Comparison of ENCODE assay signal across 25 mouse cellular contexts in the genomic region with DNA sequence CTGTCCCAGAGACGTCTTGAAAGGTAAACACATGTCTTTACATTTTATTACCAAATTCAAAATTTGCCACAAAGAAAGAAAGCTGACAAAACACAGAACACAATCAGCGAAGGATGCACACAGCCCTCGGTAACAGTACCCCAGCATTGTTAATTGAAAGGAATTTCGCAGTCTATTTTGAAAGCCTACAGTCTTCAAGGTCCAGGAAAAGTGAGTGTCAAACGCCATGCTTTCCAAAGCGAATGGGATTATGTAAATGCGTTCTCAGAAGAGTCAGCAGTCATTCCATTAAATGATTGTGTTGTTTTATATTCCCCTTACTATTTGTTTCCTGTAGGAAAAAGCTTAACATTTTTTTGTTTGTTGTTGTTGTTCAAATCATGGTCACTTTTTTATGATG.
A peak's percentile ranks its signal among the peaks of the same experiment; 100 is the strongest.
DNase-seq lines count a peak whose midpoint lies in the region; ATAC-seq and TF ChIP-seq lines count a peak whose summit lies in the region.
"Had no signal": no experiment of that assay in that cellular context is flagged by ENCODE, and none has a peak within 500 bp of the region (broad histone marks: within the 10 kb centered on the region; RNA-seq: fewer than 3 reads in every experiment).

No protein-coding gene starts in this region.

- no peak overlapping the region for H3K4me2 ChIP-seq in midbrain, embryonic 12.5 days (replicated peaks)
- H3K4me2 ChIP-seq in midbrain, embryonic 11.5 days, result no peak overlapping the region
- peak overlapping the region; percentile 14; the same call in 1 of the 2 replicates for H3K4me2 ChIP-seq in midbrain, embryonic 14.5 days (ENCODE audit: low read length)
- no peak overlapping the region for H3K4me2 ChIP-seq in midbrain, embryonic 16.5 days (ENCODE audit: low read length)
- H3K4me2 ChIP-seq: embryonic facial prominence, embryonic 13.5 days; embryonic facial prominence, embryonic 15.5 days; forebrain, embryonic 12.5 days had no signal

- H3K4me1 ChIP-seq in midbrain, embryonic 12.5 days, result peaks cover 5% of the 10 kb centered on the region; the same call in 1 of the 2 replicates
- H3K4me1 ChIP-seq in midbrain, embryonic 11.5 days (ENCODE audit: control insufficient read depth, insufficient read depth, low read length), result no peaks in the 10 kb centered on the region
- H3K4me1 ChIP-seq in midbrain, embryonic 14.5 days (ENCODE audit: control insufficient read depth, insufficient read depth, low read length), result 0 out of 2 replicates have a peak, but pooled peaks cover 4% of the 10 kb centered on the region
- peaks cover 9% of the 10 kb centered on the region for H3K4me1 ChIP-seq in midbrain, embryonic 10.5 days
- H3K4me1 ChIP-seq in midbrain, embryonic 16.5 days (ENCODE audit: control insufficient read depth, insufficient read depth, low read length), result no peaks in the 10 kb centered on the region
- H3K4me1 ChIP-seq: embryonic facial prominence, embryonic 13.5 days; embryonic facial prominence, embryonic 15.5 days; forebrain, embryonic 10.5 days had no signal

- no peaks in the 10 kb centered on the region for H3K36me3 ChIP-seq in midbrain, embryonic 12.5 days
- no peaks in the 10 kb centered on the region for H3K36me3 ChIP-seq in midbrain, embryonic 11.5 days (ENCODE audit: control insufficient read depth, insufficient read depth, low read length)
- H3K36me3 ChIP-seq in midbrain, embryonic 14.5 days (ENCODE audit: control insufficient read depth, insufficient read depth, low read length), result no peaks in the 10 kb centered on the region
- no peaks in the 10 kb centered on the region for H3K36me3 ChIP-seq in midbrain, embryonic 10.5 days
- H3K36me3 ChIP-seq in midbrain, embryonic 16.5 days (ENCODE audit: control insufficient read depth, insufficient read depth, low read length), result no peaks in the 10 kb centered on the region
- H3K36me3 ChIP-seq: embryonic facial prominence, embryonic 13.5 days; embryonic facial prominence, embryonic 15.5 days; forebrain, embryonic 10.5 days; forebrain, embryonic 12.5 days had no signal

- no peak for TF ChIP-seq CTCF in brain, embryonic 14.5 days (IDR thresholded peaks at IDR 0.05; ENCODE audit: borderline replicate concordance, extremely low read depth, insufficient read depth, insufficient read length)

- H3K27ac ChIP-seq in midbrain, embryonic 12.5 days (replicated peaks), result no peak overlapping the region
- H3K27ac ChIP-seq in midbrain, embryonic 11.5 days (ENCODE audit: low read depth, low read length), result no peak overlapping the region
- no peak overlapping the region for H3K27ac ChIP-seq in midbrain, embryonic 14.5 days (replicated peaks; ENCODE audit: low read depth, low read length)
- H3K27ac ChIP-seq in midbrain, embryonic 10.5 days (replicated peaks), result no peak overlapping the region
- no peak overlapping the region for H3K27ac ChIP-seq in midbrain, embryonic 16.5 days (ENCODE audit: low read length)
- H3K27ac ChIP-seq: embryonic facial prominence, embryonic 13.5 days; embryonic facial prominence, embryonic 15.5 days; forebrain, embryonic 10.5 days; forebrain, embryonic 12.5 days had no signal

- 10% methylated on average over 7 of the region's 7 CpGs for WGBS in midbrain, embryonic 12.5 days
- WGBS in midbrain, embryonic 11.5 days, result 14% methylated on average over 7 of the region's 7 CpGs
- WGBS in midbrain, embryonic 14.5 days, result 7% methylated on average over 7 of the region's 7 CpGs
- WGBS in midbrain, embryonic 10.5 days, result 16% methylated on average over 7 of the region's 7 CpGs
- WGBS in midbrain, embryonic 16.5 days, result 9% methylated on average over 7 of the region's 7 CpGs

- no peak for TF ChIP-seq POLR2A in brain, embryonic 14.5 days (IDR thresholded peaks at IDR 0.05; ENCODE audit: borderline replicate concordance, extremely low read depth, insufficient read depth, insufficient read length, poor library complexity, severe bottlenecking)

- no peak overlapping the region for H3K9ac ChIP-seq in midbrain, embryonic 12.5 days (replicated peaks)
- H3K9ac ChIP-seq in midbrain, embryonic 11.5 days (ENCODE audit: low read length), result no peak overlapping the region
- H3K9ac ChIP-seq in midbrain, embryonic 14.5 days (replicated peaks; ENCODE audit: low read length), result no peak overlapping the region
- H3K9ac ChIP-seq in midbrain, embryonic 16.5 days (ENCODE audit: low read depth, low read length), result no peak overlapping the region
- H3K9ac ChIP-seq: embryonic facial prominence, embryonic 13.5 days; embryonic facial prominence, embryonic 15.5 days; forebrain, embryonic 12.5 days had no signal

- H3K27me3 ChIP-seq in midbrain, embryonic 12.5 days, result no peaks in the 10 kb centered on the region
- H3K27me3 ChIP-seq in midbrain, embryonic 11.5 days (ENCODE audit: control insufficient read depth, insufficient read depth, low read length), result no peaks in the 10 kb centered on the region
- no peaks in the 10 kb centered on the region for H3K27me3 ChIP-seq in midbrain, embryonic 14.5 days (ENCODE audit: control insufficient read depth, insufficient read depth, low read length)
- no peaks in the 10 kb centered on the region for H3K27me3 ChIP-seq in midbrain, embryonic 10.5 days (ENCODE audit: low read depth, poor library complexity, severe bottlenecking)
- H3K27me3 ChIP-seq in midbrain, embryonic 16.5 days (ENCODE audit: control insufficient read depth, insufficient read depth, low read depth, low read length), result no peaks in the 10 kb centered on the region
- H3K27me3 ChIP-seq: embryonic facial prominence, embryonic 13.5 days; embryonic facial prominence, embryonic 15.5 days; forebrain, embryonic 12.5 days had no signal

- DNase-seq in midbrain, embryonic 11.5 days (ENCODE audit: low spot score, missing footprints), result no peak
- peak; percentile 43 for DNase-seq in midbrain, embryonic 14.5 days
- DNase-seq in midbrain, embryonic 10.5 days (ENCODE audit: low spot score), result no peak
- DNase-seq in brain, embryonic 14.5 days (ENCODE audit: low read depth), result peak; percentile 34
- DNase-seq in embryo, embryonic 9.5 days (ENCODE audit: extremely low spot score), result no peak
- no peak for DNase-seq in kidney, adult 18-20 months
- DNase-seq: adrenal gland, adult 8-10 months; adrenal gland, postnatal 14 days; adrenal gland, postnatal 36 days; cerebellum, adult 11 months; cerebellum, adult 18-20 months; cerebellum, adult 8-10 months; cerebellum, adult 9-11 months; cerebellum, postnatal 14 days; cerebellum, postnatal 36 days had no signal

- no peak overlapping the region for H3K4me3 ChIP-seq in midbrain, embryonic 12.5 days
- no peak overlapping the region for H3K4me3 ChIP-seq in midbrain, embryonic 11.5 days (ENCODE audit: low read depth, low read length)
- no peak overlapping the region for H3K4me3 ChIP-seq in midbrain, embryonic 14.5 days (replicated peaks; ENCODE audit: low read depth, low read length)
- H3K4me3 ChIP-seq in midbrain, embryonic 10.5 days, result no peak overlapping the region
- no peak overlapping the region for H3K4me3 ChIP-seq in midbrain, embryonic 16.5 days (ENCODE audit: low read depth, low read length)
- H3K4me3 ChIP-seq: embryonic facial prominence, embryonic 13.5 days; embryonic facial prominence, embryonic 15.5 days; erythroblast, embryonic 14.5 days; forebrain, embryonic 10.5 days; forebrain, embryonic 12.5 days had no signal

- H3K9me3 ChIP-seq in midbrain, embryonic 12.5 days, result no peaks in the 10 kb centered on the region
- H3K9me3 ChIP-seq in midbrain, embryonic 11.5 days (ENCODE audit: control insufficient read depth, low read length), result no peaks in the 10 kb centered on the region
- H3K9me3 ChIP-seq in midbrain, embryonic 14.5 days (ENCODE audit: control insufficient read depth, low read length), result no peaks in the 10 kb centered on the region
- H3K9me3 ChIP-seq in midbrain, embryonic 10.5 days (replicated peaks), result no peaks in the 10 kb centered on the region
- no peaks in the 10 kb centered on the region for H3K9me3 ChIP-seq in midbrain, embryonic 16.5 days (replicated peaks; ENCODE audit: control insufficient read depth, low read length, poor library complexity, severe bottlenecking)
- H3K9me3 ChIP-seq: embryonic facial prominence, embryonic 13.5 days; embryonic facial prominence, embryonic 15.5 days; forebrain, embryonic 10.5 days; forebrain, embryonic 12.5 days had no signal

- ATAC-seq in midbrain, embryonic 12.5 days (ENCODE audit: low FRiP score, low read depth), result 0 out of 2 replicates have a peak, but pooled peaks have one; percentile 53
- no peak for ATAC-seq in midbrain, embryonic 11.5 days (ENCODE audit: low FRiP score)
- no peak for ATAC-seq in midbrain, embryonic 14.5 days (ENCODE audit: low FRiP score, low TSS enrichment)
- 0 out of 2 replicates have a peak, but pooled peaks have one; percentile 48 for ATAC-seq in midbrain, embryonic 16.5 days
- ATAC-seq: activated CD4-positive, CD25-positive, alpha-beta regulatory T cell, adult 4 months; forebrain, embryonic 14.5 days; forebrain, embryonic 16.5 days had no signal

Comparison
In these comparisons a context has a peak if more than half of its experiments do, and no peak if none do; other contexts are left out.
1. ATAC-seq: peak in midbrain, embryonic 12.5 days (single experiment) and midbrain, embryonic 16.5 days (single experiment); none in midbrain, embryonic 11.5 days (single experiment) and midbrain, embryonic 14.5 days (single experiment).
2. DNase-seq: peak in midbrain, embryonic 14.5 days (single experiment) and brain, embryonic 14.5 days (single experiment); none in midbrain, embryonic 11.5 days (single experiment), midbrain, embryonic 10.5 days (single experiment), embryo, embryonic 9.5 days (single experiment) and kidney, adult 18-20 months (single experiment).